Mouse (Mus musculus) midbrain, embryonic 16.5 days (tissue): Measurements from ENCODE around the gene Rbm46. TPM values are rescaled to one million over a fixed set of nuclear protein-coding genes. Genes with fewer than 3 reads are reported as not detected.

ENCODE experiments used
- ATAC-seq: fragments of 200-750 bp; cut with Nextera tagmentation; 2 replicates; pipeline ENCODE4 v1.8.0; 2017; ENCODE audit warnings: moderate TSS enrichment
- H3K27ac ChIP-seq: fragments of 300-500 bp; sonication (generic); 2 replicates; pipeline ENCODE4 v1.5.1; 2014; ENCODE audit warnings: mild to moderate bottlenecking, low read length, mixed read lengths
- H3K27me3 ChIP-seq: fragments of 300-500 bp; sonication (generic); 2 replicates; pipeline ENCODE4 v1.6.1; 2014; ENCODE audit warnings: low read depth, low read length, mixed read lengths; ENCODE audit not compliant: control insufficient read depth, insufficient read depth
- H3K36me3 ChIP-seq: fragments of 300-500 bp; sonication (generic); 2 replicates; pipeline ENCODE4 v1.6.1; 2014; ENCODE audit warnings: mild to moderate bottlenecking, low read length, moderate library complexity, mixed read lengths; ENCODE audit not compliant: control insufficient read depth, insufficient read depth
- H3K4me1 ChIP-seq: fragments of 300-500 bp; sonication (generic); 2 replicates; pipeline ENCODE4 v1.6.1; 2014; ENCODE audit warnings: mild to moderate bottlenecking, low read length, mixed read lengths; ENCODE audit not compliant: control insufficient read depth, insufficient read depth
- H3K4me2 ChIP-seq: fragments of 300-500 bp; sonication (generic); 2 replicates; pipeline ENCODE4 v1.6.1; 2014; ENCODE audit warnings: mild to moderate bottlenecking, low read length, mixed read lengths
- H3K4me3 ChIP-seq: fragments of 300-500 bp; sonication (generic); 2 replicates; pipeline ENCODE4 v1.5.1; 2014; ENCODE audit warnings: low read depth, mild to moderate bottlenecking, low read length, moderate library complexity, mixed read lengths
- H3K9ac ChIP-seq: fragments of 300-500 bp; sonication (generic); 2 replicates; pipeline ENCODE4 v1.6.1; 2014; ENCODE audit warnings: low read depth, low read length, mixed read lengths
- H3K9me3 ChIP-seq: fragments of 300-500 bp; sonication (generic); replicated peaks from 2 replicates; pipeline ENCODE4 v1.6.1; 2014; ENCODE audit warnings: mild to moderate bottlenecking, low read length, mixed read lengths; ENCODE audit not compliant: control insufficient read depth, poor library complexity, severe bottlenecking
- WGBS: fragments of 180-500 bp; shearing (Covaris S2); extraction: QIAGEN DNeasy Blood & Tissue Kit; methylation state at CpG from one replicate; pipeline ENCODE4 v1.1.7; 2014; 5-methylcytosine and 5-hydroxymethylcytosine counted together
- polyA plus RNA-seq: library from polyadenylated mRNA; unstranded; fragments of >200 nt; fragmentation: Nextera tagmentation; extraction: Ambion mirVana; gene quantifications from 2 replicates; pipeline ENCODE4 v1.2.1, GENCODE M21; 2015

Rbm46 gene
- polyA plus RNA-seq, 1 experiment from 2014 or later, result 1.6 TPM

- no peak overlapping the region for H3K27ac ChIP-seq
- ATAC-seq, result no peak
- no peaks in the 10 kb centered on the region for H3K36me3 ChIP-seq
- H3K4me1 ChIP-seq, result no peaks in the 10 kb centered on the region
- H3K9me3 ChIP-seq, result no peaks in the 10 kb centered on the region
- 93% methylated on average over 3 of the region's 3 CpGs for WGBS
- H3K9ac ChIP-seq, result no peak overlapping the region
- H3K27me3 ChIP-seq, result no peaks in the 10 kb centered on the region
- H3K4me2 ChIP-seq, result no peak overlapping the region
- H3K4me3 ChIP-seq, result no peak overlapping the region
Measured at GRCm38 (mm10) chr3:82800470-82800843, 75.8 kb downstream of the Rbm46 start.

- Histone ChIP-seq H3K9me3 (no peaks in the 10 kb centered on the region), H3K4me1 (no peaks in the 10 kb centered on the region)
Measured at GRCm38 (mm10) chr3:82799735-82800469, 76.4 kb downstream of the Rbm46 start.

GRCm38 (mm10) chr3:82793656-82794055 is 82.6 kb downstream of the Rbm46 start:
- Histone ChIP-seq H3K36me3 (no peaks in the 10 kb centered on the region), H3K4me3 (no peak overlapping the region), H3K4me2 (no peak overlapping the region), H3K4me1 (no peaks in the 10 kb centered on the region), H3K27ac (no peak overlapping the region), H3K9me3 (no peaks in the 10 kb centered on the region), H3K27me3 (no peaks in the 10 kb centered on the region), H3K9ac (no peak overlapping the region)
- no peak for ATAC-seq
- 81% methylated on average over 1 of the region's 1 CpGs for WGBS

More at GRCm38 (mm10) chr3:82799735-82800469, 76.4 kb downstream of the Rbm46 start:
- no peak overlapping the region for H3K4me2 ChIP-seq
- no peak overlapping the region for H3K9ac ChIP-seq
- no peak overlapping the region for H3K27ac ChIP-seq
- no peaks in the 10 kb centered on the region for H3K36me3 ChIP-seq
- no peaks in the 10 kb centered on the region for H3K27me3 ChIP-seq
- 83% methylated on average over 4 of the region's 4 CpGs for WGBS
- H3K4me3 ChIP-seq, result no peak overlapping the region
- no peak for ATAC-seq

- H3K27ac ChIP-seq, result no peak overlapping the region
- WGBS, result 80% methylated on average over 3 of the region's 3 CpGs
Measured at GRCm38 (mm10) chr3:82791663-82792062, 84.6 kb downstream of the Rbm46 start.

More at GRCm38 (mm10) chr3:82791663-82792062, 84.6 kb downstream of the Rbm46 start:
- Histone ChIP-seq H3K4me3 (no peak overlapping the region), H3K9me3 (no peaks in the 10 kb centered on the region), H3K4me2 (no peak overlapping the region), H3K36me3 (no peaks in the 10 kb centered on the region), H3K9ac (no peak overlapping the region), H3K27me3 (no peaks in the 10 kb centered on the region), H3K4me1 (no peaks in the 10 kb centered on the region)
- ATAC-seq, result no peak

Other genes with a start within 250 kb of the Rbm46 start
- 0.27 and 0.30 TPM in 2 replicates for gene Lrat, start 27.5 kb upstream of the Rbm46 start, polyA plus RNA-seq
- not detected in 2 replicates for gene Fgg, start 131.2 kb upstream of the Rbm46 start, polyA plus RNA-seq
- not detected in 2 replicates for gene Fga, start 149.6 kb upstream of the Rbm46 start, polyA plus RNA-seq
- not detected in 2 replicates for gene Fgb, start 173.4 kb upstream of the Rbm46 start, polyA plus RNA-seq
- gene Plrg1, start 179.0 kb upstream of the Rbm46 start, polyA plus RNA-seq, result 100 and 102 TPM in 2 replicates